Mouse (Mus musculus): Measurements from ENCODE around the gene Nvl.

Gene Nvl

GRCm38 (mm10) chr1:181064648-181065047 is 79.4 kb downstream of the Nvl start:
- no peak for DNase-seq

GRCm38 (mm10) chr1:181063991-181064390 is 80.0 kb downstream of the Nvl start:
- no peak for DNase-seq

GRCm38 (mm10) chr1:181061784-181062485 is 82.1 kb downstream of the Nvl start:
- no peak for DNase-seq

- no peak for DNase-seq
Measured at GRCm38 (mm10) chr1:181052898-181053297, 91.1 kb downstream of the Nvl start.

- no peak for DNase-seq
Measured at GRCm38 (mm10) chr1:181050937-181051336, 93.1 kb downstream of the Nvl start, which contains the start of gene 9130409I23Rik. Gene 9130409I23Rik (plus strand): TSS chr1:181051237.

GRCm38 (mm10) chr1:181049328-181049842 is 94.6 kb downstream of the Nvl start:
- DNase-seq: no peak

- no peak for DNase-seq
Measured at GRCm38 (mm10) chr1:181047520-181047919, 96.5 kb downstream of the Nvl start.

GRCm38 (mm10) chr1:181039652-181040051 is 104.4 kb downstream of the Nvl start:
- DNase-seq: peak; percentile 47

- DNase-seq: no peak
Measured at GRCm38 (mm10) chr1:181037623-181038022, 106.4 kb downstream of the Nvl start.

Measured in lung, postnatal 14 days (tissue).